Mouse (Mus musculus) embryonic facial prominence, embryonic 11.5 days (tissue): ENCODE measurements at regions not wholly inside any gene's neighbourhood (a gene's known extent, or its start where the extent isn't known, plus 50 kb on each side); places are given as distances from the start of the nearest gene placed in this dataset.

Experiments used
- ATAC-seq: fragments of 200-750 bp; cut with Nextera tagmentation; replicated peaks from 2 replicates; pipeline ENCODE4 v1.8.0; 2017; ENCODE audit warnings: low read depth; ENCODE audit not compliant: insufficient number of reproducible peaks, low FRiP score, low TSS enrichment
- DNase-seq: peaks from one replicate; pipeline ENCODE4 v3.0.0-alpha.2; 2015; ENCODE audit warnings: low spot score
- H3K27ac ChIP-seq: fragments of 300-500 bp; sonication (generic); replicated peaks from 2 replicates; pipeline ENCODE4 v1.5.1; 2014; ENCODE audit warnings: mild to moderate bottlenecking, low read depth, low read length, control low read depth
- H3K27me3 ChIP-seq: fragments of 300-500 bp; sonication (generic); 2 replicates; pipeline ENCODE4 v1.6.1; 2014; ENCODE audit warnings: mild to moderate bottlenecking, low read length, moderate library complexity, mixed read lengths; ENCODE audit not compliant: control insufficient read depth, insufficient read depth
- H3K36me3 ChIP-seq: fragments of 300-500 bp; sonication (generic); replicated peaks from 2 replicates; pipeline ENCODE4 v1.6.1; 2014; ENCODE audit warnings: low read depth, mild to moderate bottlenecking, low read length, moderate library complexity, mixed read lengths; ENCODE audit not compliant: control insufficient read depth, insufficient read depth
- H3K4me1 ChIP-seq: fragments of 300-500 bp; sonication (generic); 2 replicates; pipeline ENCODE4 v1.6.1; 2014; ENCODE audit warnings: low read length, mixed read lengths; ENCODE audit not compliant: control insufficient read depth, insufficient read depth
- H3K4me2 ChIP-seq: fragments of 300-500 bp; sonication (generic); 2 replicates; pipeline ENCODE4 v1.6.1; 2014; ENCODE audit warnings: low read depth, mild to moderate bottlenecking, control low read depth, low read length, moderate library complexity
- H3K4me3 ChIP-seq: fragments of 300-500 bp; sonication (generic); 2 replicates; pipeline ENCODE4 v1.5.1; 2014; ENCODE audit warnings: low read depth, low read length, control low read depth
- H3K9ac ChIP-seq: fragments of 300-500 bp; sonication (generic); replicated peaks from 2 replicates; pipeline ENCODE4 v1.6.1; 2014; ENCODE audit warnings: mild to moderate bottlenecking, control low read depth, low read length
- H3K9me3 ChIP-seq: fragments of 300-500 bp; sonication (generic); replicated peaks from 2 replicates; pipeline ENCODE4 v1.6.1; 2016; ENCODE audit warnings: mild to moderate bottlenecking, low read length, inconsistent platforms, mixed read lengths; ENCODE audit not compliant: control insufficient read depth
- WGBS: fragments of 180-500 bp; shearing (Covaris S2); extraction: QIAGEN DNeasy Blood & Tissue Kit; methylation state at CpG from one replicate; pipeline ENCODE4 v1.1.7; 2014; 5-methylcytosine and 5-hydroxymethylcytosine counted together

GRCm38 (mm10) chr11:56810141-56810540 lies 201.0 kb upstream of the Gria1 start:
- ATAC-seq (no peak), DNase-seq (no peak)
- no peaks in the 10 kb centered on the region for H3K27me3 ChIP-seq
- H3K27ac ChIP-seq: no peak overlapping the region
- H3K4me3 ChIP-seq: no peak overlapping the region
- H3K9ac ChIP-seq: no peak overlapping the region
- 79% methylated on average over 2 of the region's 2 CpGs for WGBS
- H3K9me3 ChIP-seq: no peaks in the 10 kb centered on the region
- H3K36me3 ChIP-seq: no peaks in the 10 kb centered on the region
- no peaks in the 10 kb centered on the region for H3K4me1 ChIP-seq
- H3K4me2 ChIP-seq: no peak overlapping the region

- peak; percentile 75 for DNase-seq
- no peak overlapping the region for H3K4me2 ChIP-seq
- H3K4me3 ChIP-seq: no peak overlapping the region
- H3K9ac ChIP-seq: no peak overlapping the region
- H3K27me3 ChIP-seq: no peaks in the 10 kb centered on the region
- WGBS: 50% methylated on average over 4 of the region's 4 CpGs
- H3K36me3 ChIP-seq: no peaks in the 10 kb centered on the region
- no peaks in the 10 kb centered on the region for H3K4me1 ChIP-seq
- ATAC-seq: no peak
- no peak overlapping the region for H3K27ac ChIP-seq
- no peaks in the 10 kb centered on the region for H3K9me3 ChIP-seq
Measured at GRCm38 (mm10) chr11:56812121-56812520, 199.1 kb upstream of the Gria1 start.

- Histone ChIP-seq H3K4me3 (no peak overlapping the region), H3K36me3 (no peaks in the 10 kb centered on the region), H3K27me3 (no peaks in the 10 kb centered on the region), H3K9ac (no peak overlapping the region), H3K4me2 (no peak overlapping the region), H3K9me3 (no peaks in the 10 kb centered on the region), H3K27ac (no peak overlapping the region), H3K4me1 (no peaks in the 10 kb centered on the region)
- no peak for ATAC-seq
- no peak for DNase-seq
Measured at GRCm38 (mm10) chr11:56823471-56823870, 187.7 kb upstream of the Gria1 start.

GRCm38 (mm10) chr11:56827499-56827898 lies 183.7 kb upstream of the Gria1 start:
- H3K27me3 ChIP-seq: no peaks in the 10 kb centered on the region
- DNase-seq (no peak), ATAC-seq (no peak)
- H3K36me3 ChIP-seq: no peaks in the 10 kb centered on the region
- H3K9ac ChIP-seq: no peak overlapping the region
- 80% methylated on average over 5 of the region's 5 CpGs for WGBS
- H3K9me3 ChIP-seq: no peaks in the 10 kb centered on the region
- no peak overlapping the region for H3K4me3 ChIP-seq
- H3K4me1 ChIP-seq: no peaks in the 10 kb centered on the region
- no peak overlapping the region for H3K4me2 ChIP-seq
- no peak overlapping the region for H3K27ac ChIP-seq

GRCm38 (mm10) chr11:56862649-56863048 lies 148.5 kb upstream of the Gria1 start:
- no peaks in the 10 kb centered on the region for H3K27me3 ChIP-seq
- H3K27ac ChIP-seq: no peak overlapping the region
- no peak overlapping the region for H3K9ac ChIP-seq
- ATAC-seq: no peak
- DNase-seq: no peak
- 89% methylated on average over 4 of the region's 4 CpGs for WGBS
- H3K4me3 ChIP-seq: no peak overlapping the region
- H3K9me3 ChIP-seq: no peaks in the 10 kb centered on the region
- no peaks in the 10 kb centered on the region for H3K4me1 ChIP-seq
- no peaks in the 10 kb centered on the region for H3K36me3 ChIP-seq
- H3K4me2 ChIP-seq: no peak overlapping the region

- no peaks in the 10 kb centered on the region for H3K9me3 ChIP-seq
- H3K4me2 ChIP-seq: no peak overlapping the region
- DNase-seq: no peak
- no peak overlapping the region for H3K4me3 ChIP-seq
- no peaks in the 10 kb centered on the region for H3K4me1 ChIP-seq
- no peak for ATAC-seq
- no peak overlapping the region for H3K9ac ChIP-seq
- H3K27ac ChIP-seq: no peak overlapping the region
- 26% methylated on average over 3 of the region's 3 CpGs for WGBS
- no peaks in the 10 kb centered on the region for H3K27me3 ChIP-seq
- H3K36me3 ChIP-seq: no peaks in the 10 kb centered on the region
Measured at GRCm38 (mm10) chr11:56871640-56872039, 139.5 kb upstream of the Gria1 start.

GRCm38 (mm10) chr11:56898548-56898951 lies 112.6 kb upstream of the Gria1 start:
- Histone ChIP-seq H3K4me2 (no peak overlapping the region), H3K27me3 (no peaks in the 10 kb centered on the region), H3K4me1 (no peaks in the 10 kb centered on the region), H3K9me3 (no peaks in the 10 kb centered on the region), H3K27ac (no peak overlapping the region), H3K4me3 (no peak overlapping the region), H3K9ac (no peak overlapping the region), H3K36me3 (no peaks in the 10 kb centered on the region)
- ATAC-seq (no peak), DNase-seq (peak; percentile 9)
- WGBS: 71% methylated on average over 4 of the region's 4 CpGs

- H3K9ac ChIP-seq: no peak overlapping the region
- H3K36me3 ChIP-seq: no peaks in the 10 kb centered on the region
- 85% methylated on average over 3 of the region's 3 CpGs for WGBS
- no peak overlapping the region for H3K4me2 ChIP-seq
- ATAC-seq: no peak
- no peak overlapping the region for H3K4me3 ChIP-seq
- H3K27ac ChIP-seq: no peak overlapping the region
- DNase-seq: no peak
- H3K4me1 ChIP-seq: no peaks in the 10 kb centered on the region
- H3K27me3 ChIP-seq: no peaks in the 10 kb centered on the region
- no peaks in the 10 kb centered on the region for H3K9me3 ChIP-seq
Measured at GRCm38 (mm10) chr11:56901201-56901600, 110.0 kb upstream of the Gria1 start.
